Mouse (Mus musculus) midbrain, embryonic 11.5 days (tissue): Measurements from ENCODE around the gene Afap1. TPM values are rescaled to one million over a fixed set of nuclear protein-coding genes. Genes with fewer than 3 reads are reported as not detected.

Source experiments
- ATAC-seq: fragments of 200-750 bp; cut with Nextera tagmentation; 2 replicates; pipeline ENCODE4 v1.8.0; 2017; ENCODE audit warnings: moderate TSS enrichment, moderate library complexity; ENCODE audit not compliant: low FRiP score
- DNase-seq: peaks from one replicate; pipeline ENCODE4 v3.0.0; 2015; ENCODE audit warnings: low spot score; ENCODE audit errors: missing footprints
- H3K27ac ChIP-seq: fragments of 300-500 bp; sonication (generic); 2 replicates; pipeline ENCODE4 v1.5.1; 2014; ENCODE audit warnings: low read depth, low read length
- H3K27me3 ChIP-seq: fragments of 300-500 bp; sonication (generic); 2 replicates; pipeline ENCODE4 v1.6.1; 2014; ENCODE audit warnings: mild to moderate bottlenecking, low read length, moderate library complexity, mixed read lengths; ENCODE audit not compliant: control insufficient read depth, insufficient read depth
- H3K36me3 ChIP-seq: fragments of 300-500 bp; sonication (generic); 2 replicates; pipeline ENCODE4 v1.6.1; 2014; ENCODE audit warnings: mild to moderate bottlenecking, low read length, moderate library complexity, mixed read lengths; ENCODE audit not compliant: control insufficient read depth, insufficient read depth
- H3K4me1 ChIP-seq: fragments of 300-500 bp; sonication (generic); 2 replicates; pipeline ENCODE4 v1.6.1; 2014; ENCODE audit warnings: low read length; ENCODE audit not compliant: control insufficient read depth, insufficient read depth
- H3K4me2 ChIP-seq: fragments of 300-500 bp; sonication (generic); 2 replicates; pipeline ENCODE4 v1.6.1; 2014; ENCODE audit warnings: mild to moderate bottlenecking, moderate library complexity
- H3K4me3 ChIP-seq: fragments of 300-500 bp; sonication (generic); 2 replicates; pipeline ENCODE4 v1.5.1; 2014; ENCODE audit warnings: low read depth, low read length
- H3K9ac ChIP-seq: fragments of 300-500 bp; sonication (generic); 2 replicates; pipeline ENCODE4 v1.6.1; 2014; ENCODE audit warnings: low read length
- H3K9me3 ChIP-seq: fragments of 300-500 bp; sonication (generic); 2 replicates; pipeline ENCODE4 v1.6.1; 2016; ENCODE audit warnings: low read length; ENCODE audit not compliant: control insufficient read depth
- WGBS: fragments of 180-500 bp; shearing (Covaris S2); extraction: QIAGEN DNeasy Blood & Tissue Kit; methylation state at CpG from one replicate; pipeline ENCODE4 v1.1.7; 2014; 5-methylcytosine and 5-hydroxymethylcytosine counted together
- polyA plus RNA-seq: library from polyadenylated mRNA; unstranded; fragments of >200 nt; fragmentation: Nextera tagmentation; extraction: Ambion mirVana; gene quantifications from 2 replicates; pipeline ENCODE4 v1.2.1, GENCODE M21; 2014

The Afap1 gene
- polyA plus RNA-seq, 1 experiment from 2014 or later = 36.1 TPM

DNA sequence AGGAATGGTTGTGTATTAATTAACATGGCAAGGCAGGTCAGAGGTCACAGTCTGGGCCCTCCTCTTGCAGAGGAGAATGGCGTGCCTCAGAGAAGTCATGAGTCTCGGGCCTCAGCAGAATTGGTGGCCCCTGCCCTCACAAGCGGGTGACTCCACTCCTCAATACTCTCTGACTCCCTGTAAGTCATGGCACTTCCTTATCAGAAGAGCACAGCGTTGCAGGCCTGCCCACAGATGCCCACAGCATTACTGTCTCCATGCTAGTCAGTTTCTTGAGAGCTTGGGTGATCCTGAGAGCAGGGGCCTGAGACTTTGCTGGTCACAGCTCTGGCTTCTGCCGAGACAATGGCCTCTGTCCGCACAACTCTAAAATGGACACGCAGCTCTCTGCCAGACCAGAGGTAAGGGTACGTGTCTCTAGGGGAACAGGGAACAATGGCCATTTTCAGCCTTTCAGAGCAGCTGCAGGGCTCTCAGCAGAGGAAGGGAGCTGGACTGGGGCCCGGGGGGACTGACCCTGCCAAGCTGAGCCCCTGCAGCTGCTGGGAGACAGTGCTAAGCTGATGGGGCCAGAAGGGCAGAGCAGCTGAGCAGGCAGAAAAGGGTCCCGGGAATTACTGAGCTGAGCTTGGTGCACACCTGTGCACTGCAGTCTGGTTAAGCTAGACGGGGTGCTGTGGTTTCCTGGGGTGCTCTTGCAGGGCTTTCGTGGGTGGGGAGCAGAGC, 77.4 kb downstream of the Afap1 start:
- WGBS = 46% methylated on average over 12 of the region's 12 CpGs
- H3K9ac ChIP-seq = no peak overlapping the region
- peak overlapping the region; percentile 67 for H3K27ac ChIP-seq
- no peak overlapping the region for H3K4me3 ChIP-seq
- peak; percentile 78 for ATAC-seq
- no peak overlapping the region for H3K4me2 ChIP-seq
- H3K9me3 ChIP-seq = no peaks in the 10 kb centered on the region; the same call in 1 of the 2 replicates
- peak; percentile 86 for DNase-seq
- H3K4me1 ChIP-seq = peaks cover 10% of the 10 kb centered on the region; the same call in 1 of the 2 replicates
- H3K36me3 ChIP-seq = peaks cover 3% of the 10 kb centered on the region
- no peaks in the 10 kb centered on the region for H3K27me3 ChIP-seq

DNA sequence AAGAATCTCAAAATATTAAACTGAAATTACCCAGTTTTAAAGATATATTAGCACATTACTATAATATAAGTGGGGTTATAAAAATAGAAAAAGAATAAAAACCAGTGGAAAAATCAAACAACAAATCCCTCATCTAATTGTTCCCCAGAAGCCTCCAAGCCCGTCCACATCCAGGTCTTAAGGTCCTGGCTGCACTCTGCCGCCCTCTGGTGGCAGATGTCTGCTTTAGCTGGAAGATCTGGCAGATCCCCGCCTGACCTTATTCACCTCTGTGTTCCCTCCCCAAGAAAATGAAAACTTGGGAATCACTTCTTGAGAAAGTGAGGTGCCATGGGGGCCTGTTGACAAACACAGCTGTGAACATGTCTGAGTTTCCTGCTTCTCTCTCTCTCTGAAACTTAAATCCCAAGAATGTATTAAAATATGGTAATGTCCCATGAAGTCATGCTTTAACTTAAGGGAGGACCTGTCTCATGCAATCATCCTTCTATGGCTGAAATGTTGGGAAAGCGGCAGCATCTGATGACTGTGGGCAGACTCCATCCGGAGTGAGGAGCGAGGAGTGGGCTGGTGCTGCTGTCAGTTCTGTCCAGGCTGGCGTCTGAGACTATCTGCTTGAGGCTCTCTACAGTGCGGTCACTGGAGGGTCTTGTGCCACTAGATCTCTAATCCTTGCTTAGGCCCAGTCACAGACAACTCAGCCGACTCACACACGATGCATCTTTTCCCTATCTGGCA, 78.9 kb downstream of the Afap1 start:
- H3K27ac ChIP-seq = no peak overlapping the region

DNA sequence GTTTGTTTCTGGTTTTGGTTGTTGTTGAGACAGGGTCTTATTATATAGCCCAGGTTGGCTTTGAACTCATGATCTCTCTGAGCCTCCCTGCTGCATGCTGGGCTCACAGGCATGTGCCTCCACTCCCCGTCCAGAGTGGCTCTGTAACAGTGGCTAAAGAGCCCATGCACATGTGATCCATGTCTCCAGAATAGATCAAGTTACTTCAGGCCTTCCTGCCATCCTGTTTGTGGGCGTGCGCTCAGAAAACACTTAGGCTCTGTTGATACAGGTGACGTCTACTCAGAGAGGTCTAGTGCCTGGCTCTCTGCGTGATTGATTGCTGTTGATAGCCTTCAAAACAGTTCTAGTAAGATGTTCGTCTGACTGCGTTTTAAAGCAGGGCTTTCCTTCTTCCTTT, 79.6 kb downstream of the Afap1 start:
- peaks cover 10% of the 10 kb centered on the region; the same call in 1 of the 2 replicates for H3K4me1 ChIP-seq
- no peak overlapping the region for H3K9ac ChIP-seq
- no peak overlapping the region for H3K4me2 ChIP-seq
- H3K9me3 ChIP-seq = no peaks in the 10 kb centered on the region
- DNase-seq (peak; percentile 54), ATAC-seq (no peak)
- peaks cover 5% of the 10 kb centered on the region for H3K36me3 ChIP-seq
- H3K27ac ChIP-seq = no peak overlapping the region
- no peaks in the 10 kb centered on the region for H3K27me3 ChIP-seq
- H3K4me3 ChIP-seq = no peak overlapping the region
- 86% methylated on average over 7 of the region's 7 CpGs for WGBS

More for the DNA sequence above, 78.9 kb downstream of the Afap1 start:
- H3K4me3 ChIP-seq = no peak overlapping the region
- H3K4me2 ChIP-seq = no peak overlapping the region
- H3K4me1 ChIP-seq = peaks cover 10% of the 10 kb centered on the region; the same call in 1 of the 2 replicates
- H3K9ac ChIP-seq = no peak overlapping the region
- H3K9me3 ChIP-seq = no peaks in the 10 kb centered on the region
- 61% methylated on average over 10 of the region's 10 CpGs for WGBS
- H3K27me3 ChIP-seq = no peaks in the 10 kb centered on the region
- peaks cover 3% of the 10 kb centered on the region for H3K36me3 ChIP-seq
- ATAC-seq (no peak), DNase-seq (peak; percentile 96)

DNA sequence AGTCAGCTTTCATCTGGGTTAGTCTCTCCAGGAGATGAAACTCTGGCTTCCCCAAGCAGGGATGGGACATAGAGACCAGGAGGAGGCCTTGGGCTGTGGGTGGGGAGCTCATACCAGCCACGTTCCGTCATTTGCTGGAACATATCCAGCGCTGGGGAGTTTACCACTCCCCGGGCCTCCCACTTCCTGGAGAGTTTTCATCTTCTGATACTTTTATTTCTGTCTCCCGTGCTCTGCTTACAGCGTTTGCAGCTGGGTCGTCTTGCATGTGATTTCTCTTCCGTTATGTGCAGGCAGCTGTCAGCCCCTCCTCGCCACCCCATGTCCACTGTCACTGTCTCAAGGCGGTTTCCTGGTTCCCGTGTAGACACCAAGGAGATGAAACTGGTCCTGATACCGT, 80.7 kb downstream of the Afap1 start:
- DNase-seq = peak; percentile 44

DNA sequence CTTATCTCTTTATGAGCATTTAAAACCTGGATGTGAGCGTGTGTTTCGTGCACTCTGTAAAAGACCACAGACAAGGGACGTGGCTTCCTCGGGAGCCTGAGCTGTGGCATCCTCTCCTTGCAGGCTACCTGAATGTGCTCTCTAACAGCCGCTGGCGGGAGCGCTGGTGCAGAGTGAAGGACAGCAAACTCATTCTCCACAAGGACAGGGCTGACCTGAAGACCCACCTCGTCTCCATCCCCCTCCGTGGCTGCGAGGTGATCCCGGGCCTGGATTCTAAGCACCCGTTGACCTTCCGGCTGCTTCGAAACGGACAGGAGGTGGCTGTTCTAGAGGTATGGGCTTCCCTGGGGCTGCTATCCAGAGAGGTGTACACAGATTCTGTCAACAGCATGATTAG, 81.1 kb downstream of the Afap1 start:
- no peaks in the 10 kb centered on the region for H3K27me3 ChIP-seq
- peaks cover 2% of the 10 kb centered on the region; the same call in 1 of the 2 replicates for H3K36me3 ChIP-seq
- H3K9me3 ChIP-seq = no peaks in the 10 kb centered on the region
- no peak overlapping the region for H3K9ac ChIP-seq
- H3K4me1 ChIP-seq = peaks cover 10% of the 10 kb centered on the region; the same call in 1 of the 2 replicates
- no peak overlapping the region for H3K4me2 ChIP-seq
- 88% methylated on average over 15 of the region's 15 CpGs for WGBS
- H3K27ac ChIP-seq = no peak overlapping the region
- ATAC-seq (no peak), DNase-seq (no peak)
- no peak overlapping the region for H3K4me3 ChIP-seq

More for the DNA sequence above, 80.7 kb downstream of the Afap1 start:
- 88% methylated on average over 12 of the region's 12 CpGs for WGBS
- Histone ChIP-seq H3K4me3 (no peak overlapping the region), H3K9me3 (no peaks in the 10 kb centered on the region), H3K27ac (no peak overlapping the region), H3K4me2 (no peak overlapping the region), H3K36me3 (peaks cover 2% of the 10 kb centered on the region; the same call in 1 of the 2 replicates), H3K4me1 (peaks cover 10% of the 10 kb centered on the region; the same call in 1 of the 2 replicates), H3K9ac (no peak overlapping the region), H3K27me3 (no peaks in the 10 kb centered on the region)
- ATAC-seq = no peak

DNA sequence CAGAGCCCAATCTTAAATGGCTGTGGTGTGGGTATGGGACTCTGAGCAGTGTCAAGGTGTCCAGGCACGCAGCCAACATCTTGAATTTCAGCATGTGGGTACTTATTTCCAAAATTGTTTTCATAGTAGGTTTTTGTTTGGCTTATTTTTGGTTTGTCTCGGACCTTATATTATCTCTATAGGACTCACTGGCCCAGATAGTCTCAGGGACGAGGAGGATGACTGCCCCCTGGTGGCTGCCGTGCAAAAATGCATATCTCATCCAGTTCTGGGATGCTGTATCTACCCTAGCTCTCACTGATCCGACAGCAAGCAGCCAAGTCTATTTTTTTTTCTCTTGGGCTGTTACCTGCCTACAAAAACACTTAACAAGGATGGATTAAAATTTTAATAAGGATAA, 82.6 kb downstream of the Afap1 start:
- H3K27ac ChIP-seq = no peak overlapping the region
- no peak overlapping the region for H3K4me3 ChIP-seq
- no peaks in the 10 kb centered on the region for H3K27me3 ChIP-seq
- H3K9me3 ChIP-seq = no peaks in the 10 kb centered on the region
- H3K4me1 ChIP-seq = 0 out of 2 replicates have a peak, but pooled peaks cover 7% of the 10 kb centered on the region
- WGBS = 19% methylated on average over 5 of the region's 5 CpGs
- no peak overlapping the region for H3K9ac ChIP-seq
- no peak overlapping the region for H3K4me2 ChIP-seq
- H3K36me3 ChIP-seq = peaks cover 2% of the 10 kb centered on the region; the same call in 1 of the 2 replicates
- ATAC-seq (no peak), DNase-seq (peak; percentile 91)

DNA sequence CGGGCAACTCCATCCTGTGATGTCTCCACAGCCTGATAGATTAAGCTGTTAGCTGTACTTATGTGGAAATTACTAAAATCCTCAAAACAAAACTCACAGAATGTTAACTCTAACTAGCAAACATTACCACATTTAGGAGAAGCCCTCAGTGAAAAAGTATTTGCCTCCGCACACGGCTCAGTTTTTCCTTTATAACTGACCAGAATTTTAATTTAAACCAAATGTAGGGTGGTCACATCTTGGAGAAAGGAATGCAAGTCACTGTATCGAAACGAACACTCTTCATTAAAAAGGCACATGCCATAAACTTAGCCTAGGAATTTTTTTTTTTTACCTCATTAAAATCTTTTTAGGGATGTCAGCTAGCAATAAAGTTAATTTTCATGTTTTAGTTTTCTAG, 87.4 kb downstream of the Afap1 start:
- Histone ChIP-seq H3K36me3 (peaks cover 5% of the 10 kb centered on the region; the same call in 1 of the 2 replicates), H3K27ac (no peak overlapping the region), H3K9me3 (no peaks in the 10 kb centered on the region), H3K4me2 (no peak overlapping the region), H3K27me3 (no peaks in the 10 kb centered on the region), H3K4me1 (no peaks in the 10 kb centered on the region), H3K4me3 (no peak overlapping the region), H3K9ac (no peak overlapping the region)
- DNase-seq = peak; percentile 51
- ATAC-seq = no peak
- WGBS = 84% methylated on average over 5 of the region's 5 CpGs

DNA sequence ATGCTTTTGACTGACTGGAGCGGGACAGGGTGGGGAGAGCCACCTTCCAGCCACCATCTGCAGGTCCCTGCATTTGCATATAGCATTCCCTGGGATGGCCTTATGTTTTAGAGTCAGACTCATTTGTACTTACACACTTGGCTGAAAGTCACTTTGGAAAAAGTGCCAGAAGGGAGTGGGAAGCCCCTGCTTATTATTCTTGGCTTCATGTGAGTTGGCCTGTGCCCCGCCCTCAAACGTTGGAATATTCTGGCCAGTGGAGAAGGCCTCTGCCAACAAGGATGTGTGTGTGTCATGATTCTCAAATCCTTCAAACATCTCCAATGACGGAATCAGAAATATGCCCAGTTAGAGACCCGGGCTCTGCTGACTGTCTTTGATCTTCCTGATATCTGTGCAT, 88.2 kb downstream of the Afap1 start:
- Histone ChIP-seq H3K9me3 (no peaks in the 10 kb centered on the region), H3K36me3 (peaks cover 5% of the 10 kb centered on the region; the same call in 1 of the 2 replicates), H3K27me3 (no peaks in the 10 kb centered on the region), H3K4me1 (no peaks in the 10 kb centered on the region), H3K9ac (no peak overlapping the region), H3K27ac (no peak overlapping the region), H3K4me2 (no peak overlapping the region), H3K4me3 (no peak overlapping the region)
- ATAC-seq (no peak), DNase-seq (peak; percentile 80)
- 90% methylated on average over 5 of the region's 5 CpGs for WGBS

DNA sequence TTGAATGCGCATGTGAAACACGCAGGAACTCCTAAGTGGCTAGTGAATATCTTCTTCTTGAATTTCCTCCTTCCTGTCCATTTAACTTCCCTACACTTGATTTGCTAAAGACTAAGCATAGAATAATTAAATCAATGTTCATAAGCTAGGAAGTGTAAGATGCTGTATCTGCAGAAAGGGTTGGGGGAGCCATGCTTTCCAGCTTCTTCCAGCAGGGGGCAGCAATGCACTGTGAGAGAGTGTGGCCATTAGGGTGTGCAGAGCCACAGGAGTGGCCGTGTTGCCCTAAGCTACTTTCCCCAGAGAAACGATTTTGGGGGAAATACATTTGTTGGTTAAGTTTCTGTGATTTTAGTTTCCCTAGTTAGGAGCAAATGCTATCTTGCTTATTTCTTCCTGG, 88.9 kb downstream of the Afap1 start:
- ATAC-seq = no peak
- Histone ChIP-seq H3K4me2 (no peak overlapping the region), H3K9ac (no peak overlapping the region), H3K27ac (no peak overlapping the region), H3K9me3 (no peaks in the 10 kb centered on the region), H3K4me1 (no peaks in the 10 kb centered on the region), H3K36me3 (peaks cover 5% of the 10 kb centered on the region; the same call in 1 of the 2 replicates), H3K27me3 (no peaks in the 10 kb centered on the region), H3K4me3 (no peak overlapping the region)
- WGBS = 39% methylated on average over 4 of the region's 4 CpGs
- DNase-seq = peak; percentile 98
